Mouse (Mus musculus) embryonic facial prominence, embryonic 15.5 days (tissue): ENCODE data around the gene Klhl25. TPM values are rescaled to one million over a fixed set of nuclear protein-coding genes. Genes with fewer than 3 reads are reported as not detected.

Experiments
- ATAC-seq: fragments of 200-750 bp; cut with Nextera tagmentation; 2 replicates; pipeline ENCODE4 v1.8.0; 2017; ENCODE audit warnings: low read depth, moderate TSS enrichment; ENCODE audit not compliant: insufficient number of reproducible peaks, low FRiP score, low TSS enrichment
- H3K27ac ChIP-seq: fragments of 300-500 bp; sonication (generic); replicated peaks from 2 replicates; pipeline ENCODE4 v1.5.1; 2015; ENCODE audit warnings: mild to moderate bottlenecking, inconsistent platforms
- H3K27me3 ChIP-seq: fragments of 300-500 bp; sonication (generic); 2 replicates; pipeline ENCODE4 v1.6.1; 2015; ENCODE audit warnings: inconsistent platforms
- H3K36me3 ChIP-seq: fragments of 300-500 bp; sonication (generic); 2 replicates; pipeline ENCODE4 v1.6.1; 2015; ENCODE audit warnings: mild to moderate bottlenecking, inconsistent platforms
- H3K4me1 ChIP-seq: fragments of 300-500 bp; sonication (generic); 2 replicates; pipeline ENCODE4 v1.6.1; 2015; ENCODE audit warnings: inconsistent platforms
- H3K4me2 ChIP-seq: fragments of 300-500 bp; sonication (generic); replicated peaks from 2 replicates; pipeline ENCODE4 v1.6.1; 2015; ENCODE audit warnings: mild to moderate bottlenecking, inconsistent platforms
- H3K4me3 ChIP-seq: fragments of 300-500 bp; sonication (generic); replicated peaks from 2 replicates; pipeline ENCODE4 v1.5.1; 2015; ENCODE audit warnings: mild to moderate bottlenecking, inconsistent platforms
- H3K9ac ChIP-seq: fragments of 300-500 bp; sonication (generic); 2 replicates; pipeline ENCODE4 v1.6.1; 2015; ENCODE audit warnings: inconsistent platforms
- H3K9me3 ChIP-seq: fragments of 300-500 bp; sonication (generic); replicated peaks from 2 replicates; pipeline ENCODE4 v1.6.1; 2016; ENCODE audit warnings: inconsistent platforms
- WGBS: fragments of 180-500 bp; shearing (Covaris S2); methylation state at CpG from one replicate; pipeline ENCODE4 v1.1.7; 2015; 5-methylcytosine and 5-hydroxymethylcytosine counted together
- polyA plus RNA-seq: library from polyadenylated mRNA; unstranded; fragments of >200 nt; fragmentation: Nextera tagmentation; extraction: Ambion mirVana; gene quantifications from 2 replicates; pipeline ENCODE4 v1.2.1, GENCODE M21; 2015

The Klhl25 gene
- 22.1 and 23.3 TPM in 2 replicates for polyA plus RNA-seq

DNA sequence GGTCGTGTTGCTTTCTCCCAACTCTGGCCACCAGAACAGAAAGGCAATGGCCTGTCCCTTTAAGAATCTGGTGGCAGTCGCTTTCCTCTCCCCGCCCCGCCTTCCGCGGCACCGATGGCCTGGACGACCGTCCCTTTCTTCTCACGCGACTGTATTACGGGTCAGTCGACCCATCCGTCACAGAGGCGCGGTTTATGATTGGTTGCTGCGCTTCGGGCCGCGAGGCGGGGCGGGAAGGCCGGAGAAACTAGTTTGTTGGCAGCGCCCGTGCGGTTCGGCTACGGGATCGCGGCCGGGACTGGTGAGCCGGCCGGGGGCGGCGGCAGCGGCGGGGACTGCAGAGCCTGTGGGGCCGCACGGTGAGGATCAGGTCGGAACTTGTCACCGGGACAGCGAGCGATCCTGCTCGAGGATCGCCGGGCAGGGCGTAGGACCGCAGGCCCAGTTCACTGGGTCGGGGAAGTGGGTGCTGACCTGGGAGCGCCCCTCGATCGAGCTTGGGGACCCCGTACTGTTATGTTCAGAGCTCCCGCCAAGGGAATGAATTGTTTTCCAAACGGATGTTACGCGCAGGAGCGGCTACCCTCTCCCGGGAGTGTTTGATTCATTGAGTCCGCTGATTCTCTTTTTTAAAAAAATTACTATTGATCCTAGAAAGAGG, at the start of gene Klhl25:
TSS of gene Klhl25 (plus strand) at position 196 of the 661 bp plus-strand sequence.
- under 1% methylated on average over 60 of the region's 60 CpGs for WGBS
- peak within 1 kb of the TSS; percentile 89 for H3K27ac ChIP-seq
- no peaks in the 10 kb centered on the region for H3K27me3 ChIP-seq

DNA sequence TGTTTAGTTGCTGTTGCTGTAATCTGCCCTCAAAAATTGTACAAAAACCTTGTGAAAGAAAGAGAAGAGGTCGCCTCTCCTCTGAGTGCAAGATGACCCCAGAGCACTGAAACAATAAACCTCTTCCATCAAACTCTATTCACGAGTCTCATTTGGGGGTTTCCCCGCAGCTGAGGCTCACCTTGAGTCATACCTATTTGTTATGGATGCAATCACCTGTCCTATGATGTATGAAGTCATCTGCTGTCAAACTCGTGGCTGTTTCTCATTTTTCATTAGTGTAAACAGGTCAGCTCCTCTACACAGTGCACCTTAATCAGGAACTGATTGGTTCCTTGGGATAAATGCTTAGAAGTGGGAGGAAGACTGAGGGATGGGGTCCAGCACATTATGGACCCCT, 47.6 kb upstream of the Klhl25 start:
- Histone ChIP-seq H3K9ac (no peak overlapping the region), H3K4me1 (no peaks in the 10 kb centered on the region), H3K27me3 (no peaks in the 10 kb centered on the region), H3K9me3 (no peaks in the 10 kb centered on the region), H3K36me3 (no peaks in the 10 kb centered on the region), H3K27ac (no peak overlapping the region), H3K4me3 (no peak overlapping the region), H3K4me2 (no peak overlapping the region)
- 64% methylated on average over 4 of the region's 4 CpGs for WGBS
- no peak for ATAC-seq

More for the DNA sequence above, at the start of gene Klhl25:
- Histone ChIP-seq H3K36me3 (no peaks in the 10 kb centered on the region), H3K4me1 (peaks cover 33% of the 10 kb centered on the region), H3K4me2 (peak within 1 kb of the TSS; percentile 83), H3K4me3 (peak within 1 kb of the TSS; percentile 91), H3K9me3 (no peaks in the 10 kb centered on the region), H3K9ac (peak within 1 kb of the TSS; percentile 86)
- ATAC-seq: peak; percentile 93

GRCm38 (mm10) chr7:75801022-75801421, 47.1 kb upstream of the Klhl25 start:
- H3K36me3 ChIP-seq: no peaks in the 10 kb centered on the region
- 90% methylated on average over 3 of the region's 3 CpGs for WGBS
- H3K9me3 ChIP-seq: no peaks in the 10 kb centered on the region
- H3K4me1 ChIP-seq: no peaks in the 10 kb centered on the region
- no peaks in the 10 kb centered on the region for H3K27me3 ChIP-seq
- H3K4me3 ChIP-seq: no peak overlapping the region
- H3K4me2 ChIP-seq: no peak overlapping the region
- no peak overlapping the region for H3K9ac ChIP-seq
- ATAC-seq: no peak
- no peak overlapping the region for H3K27ac ChIP-seq

- H3K27ac ChIP-seq: no peak overlapping the region
- H3K4me2 ChIP-seq: no peak overlapping the region
- H3K4me3 ChIP-seq: no peak overlapping the region
- no peak overlapping the region for H3K9ac ChIP-seq
- no peaks in the 10 kb centered on the region for H3K36me3 ChIP-seq
- H3K4me1 ChIP-seq: peaks cover 4% of the 10 kb centered on the region; the same call in 1 of the 2 replicates
- ATAC-seq: no peak
- WGBS: 85% methylated on average over 5 of the region's 5 CpGs
- H3K9me3 ChIP-seq: no peaks in the 10 kb centered on the region
- no peaks in the 10 kb centered on the region for H3K27me3 ChIP-seq
These were observed 46.3 kb upstream of the Klhl25 start for GRCm38 (mm10) chr7:75801621-75802358.

DNA sequence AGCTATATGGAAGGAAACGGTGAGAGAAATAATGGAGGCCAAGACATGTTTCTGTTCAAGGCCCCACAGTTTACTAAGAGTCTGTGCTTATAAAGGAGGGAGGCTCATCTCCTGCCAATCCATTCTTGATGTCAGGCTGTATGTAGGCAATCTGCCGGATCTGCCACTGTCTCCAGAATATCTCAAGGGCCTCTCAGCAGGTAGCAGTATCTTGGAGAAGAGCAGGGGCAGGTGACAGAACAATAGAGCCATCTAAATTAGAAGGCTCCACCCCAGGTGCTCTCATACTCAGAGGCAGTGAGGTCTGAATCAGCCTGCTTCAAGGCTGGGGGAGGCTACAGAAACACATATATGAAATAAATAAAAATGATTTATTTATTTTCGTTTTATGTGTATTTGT, 45.2 kb upstream of the Klhl25 start:
- H3K36me3 ChIP-seq: no peaks in the 10 kb centered on the region
- no peak overlapping the region for H3K27ac ChIP-seq
- H3K27me3 ChIP-seq: no peaks in the 10 kb centered on the region
- no peak overlapping the region for H3K4me3 ChIP-seq
- H3K9ac ChIP-seq: no peak overlapping the region
- H3K4me2 ChIP-seq: no peak overlapping the region
- peaks cover 4% of the 10 kb centered on the region; the same call in 1 of the 2 replicates for H3K4me1 ChIP-seq
- 73% methylated on average over 3 of the region's 3 CpGs for WGBS
- H3K9me3 ChIP-seq: no peaks in the 10 kb centered on the region
- no peak for ATAC-seq

GRCm38 (mm10) chr7:75806161-75806560, 41.9 kb upstream of the Klhl25 start:
- no peaks in the 10 kb centered on the region for H3K27me3 ChIP-seq
- no peak overlapping the region for H3K4me3 ChIP-seq
- no peaks in the 10 kb centered on the region for H3K9me3 ChIP-seq
- H3K4me1 ChIP-seq: peaks cover 4% of the 10 kb centered on the region; the same call in 1 of the 2 replicates
- WGBS: 61% methylated on average over 4 of the region's 4 CpGs
- no peak overlapping the region for H3K9ac ChIP-seq
- no peak for ATAC-seq
- no peak overlapping the region for H3K27ac ChIP-seq
- H3K4me2 ChIP-seq: no peak overlapping the region
- H3K36me3 ChIP-seq: no peaks in the 10 kb centered on the region

DNA sequence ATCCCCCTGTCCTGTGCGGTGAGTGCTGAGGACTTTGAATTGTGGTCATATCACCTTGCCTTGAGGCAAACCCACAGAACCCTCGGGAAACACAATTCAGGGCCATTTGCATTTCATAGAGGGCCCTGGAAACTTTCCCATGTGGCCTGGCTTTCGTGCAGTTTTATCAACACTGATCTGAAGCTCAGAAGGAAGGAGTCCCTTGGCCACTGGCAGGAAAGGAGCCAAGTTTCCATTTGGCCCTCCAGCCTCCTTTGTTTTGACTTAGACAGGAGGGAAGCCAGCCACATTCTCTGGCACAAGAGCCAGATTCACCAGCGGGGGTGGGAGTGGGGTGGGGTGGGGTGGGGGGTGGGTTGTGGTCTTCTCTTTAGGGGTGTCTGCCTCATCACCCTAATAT, 41.4 kb upstream of the Klhl25 start:
- 24% methylated on average over 4 of the region's 4 CpGs for WGBS
- peaks cover 4% of the 10 kb centered on the region; the same call in 1 of the 2 replicates for H3K4me1 ChIP-seq
- no peaks in the 10 kb centered on the region for H3K9me3 ChIP-seq
- no peak overlapping the region for H3K4me3 ChIP-seq
- H3K27me3 ChIP-seq: no peaks in the 10 kb centered on the region
- H3K4me2 ChIP-seq: no peak overlapping the region
- H3K9ac ChIP-seq: no peak overlapping the region
- no peak for ATAC-seq
- H3K36me3 ChIP-seq: no peaks in the 10 kb centered on the region
- no peak overlapping the region for H3K27ac ChIP-seq

GRCm38 (mm10) chr7:75807460-75808304, 40.4 kb upstream of the Klhl25 start:
- no peaks in the 10 kb centered on the region for H3K9me3 ChIP-seq
- no peak overlapping the region for H3K9ac ChIP-seq
- H3K36me3 ChIP-seq: no peaks in the 10 kb centered on the region
- no peak overlapping the region for H3K27ac ChIP-seq
- H3K27me3 ChIP-seq: no peaks in the 10 kb centered on the region
- ATAC-seq: no peak
- 74% methylated on average over 17 of the region's 17 CpGs for WGBS
- no peak overlapping the region for H3K4me2 ChIP-seq
- H3K4me3 ChIP-seq: no peak overlapping the region
- peaks cover 4% of the 10 kb centered on the region; the same call in 1 of the 2 replicates for H3K4me1 ChIP-seq

DNA sequence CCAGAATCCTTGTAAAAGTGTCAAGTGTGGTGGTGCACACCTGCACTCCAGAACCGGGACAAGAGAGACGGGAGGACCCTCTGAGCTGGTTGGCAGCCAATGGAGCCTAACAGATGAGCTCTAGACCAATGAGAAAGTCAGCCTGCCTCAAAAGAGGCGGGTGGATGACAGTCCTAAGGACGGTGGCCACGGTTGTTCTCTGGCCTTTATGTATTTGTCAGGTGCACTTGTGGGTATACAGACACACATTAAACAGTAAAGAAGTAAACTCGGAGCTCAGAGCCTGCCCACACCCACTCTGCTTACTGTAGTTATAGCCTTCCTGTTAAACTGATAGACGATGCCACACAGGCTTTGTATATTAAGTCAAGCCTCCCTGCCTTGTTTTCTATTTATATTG, 27.4 kb upstream of the Klhl25 start:
- H3K4me2 ChIP-seq: no peak overlapping the region

GRCm38 (mm10) chr7:75822087-75822668, 25.9 kb upstream of the Klhl25 start:
- ATAC-seq: no peak
- Histone ChIP-seq H3K27me3 (no peaks in the 10 kb centered on the region), H3K36me3 (no peaks in the 10 kb centered on the region), H3K4me2 (no peak overlapping the region), H3K4me1 (no peaks in the 10 kb centered on the region), H3K27ac (no peak overlapping the region), H3K4me3 (no peak overlapping the region), H3K9ac (no peak overlapping the region), H3K9me3 (no peaks in the 10 kb centered on the region)
- 84% methylated on average over 8 of the region's 8 CpGs for WGBS

More for the DNA sequence above, 27.4 kb upstream of the Klhl25 start:
- Histone ChIP-seq H3K27ac (no peak overlapping the region), H3K36me3 (no peaks in the 10 kb centered on the region), H3K27me3 (no peaks in the 10 kb centered on the region), H3K4me3 (no peak overlapping the region), H3K9ac (no peak overlapping the region), H3K4me1 (no peaks in the 10 kb centered on the region), H3K9me3 (no peaks in the 10 kb centered on the region)
- ATAC-seq: no peak
- WGBS: 88% methylated on average over 7 of the region's 7 CpGs

GRCm38 (mm10) chr7:75823071-75823470, 25.0 kb upstream of the Klhl25 start:
- H3K36me3 ChIP-seq: no peaks in the 10 kb centered on the region
- no peaks in the 10 kb centered on the region for H3K4me1 ChIP-seq
- H3K9ac ChIP-seq: no peak overlapping the region
- H3K9me3 ChIP-seq: no peaks in the 10 kb centered on the region
- WGBS: 78% methylated on average over 2 of the region's 2 CpGs
- no peak overlapping the region for H3K4me2 ChIP-seq
- ATAC-seq: no peak
- no peaks in the 10 kb centered on the region for H3K27me3 ChIP-seq
- no peak overlapping the region for H3K27ac ChIP-seq
- no peak overlapping the region for H3K4me3 ChIP-seq
